Mouse (Mus musculus): Measurements from ENCODE around the gene Ubr4.
A peak's percentile ranks its signal among the peaks of the same experiment; 100 is the strongest.

The Ubr4 gene

DNA sequence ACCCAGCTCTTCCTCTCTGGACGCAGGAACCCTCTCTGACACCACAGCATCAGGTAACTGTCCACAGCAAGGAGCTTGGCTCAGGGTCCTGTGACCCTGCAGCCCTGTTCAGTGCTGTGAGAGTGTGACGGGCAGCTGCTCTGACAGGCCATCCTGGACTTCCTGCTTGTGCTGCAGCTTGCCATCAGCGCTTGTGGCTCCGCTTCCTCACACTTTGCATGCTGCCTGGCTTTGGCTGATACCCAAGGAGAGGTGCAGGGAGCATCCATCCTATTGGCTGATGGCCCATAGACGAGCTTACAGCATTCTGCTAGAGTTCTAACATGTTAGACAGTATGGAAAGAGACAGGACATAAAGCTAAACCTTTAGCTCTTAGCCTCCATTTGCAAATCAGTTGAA, 88.8 kb downstream of the Ubr4 start:
- no peak for DNase-seq

DNA sequence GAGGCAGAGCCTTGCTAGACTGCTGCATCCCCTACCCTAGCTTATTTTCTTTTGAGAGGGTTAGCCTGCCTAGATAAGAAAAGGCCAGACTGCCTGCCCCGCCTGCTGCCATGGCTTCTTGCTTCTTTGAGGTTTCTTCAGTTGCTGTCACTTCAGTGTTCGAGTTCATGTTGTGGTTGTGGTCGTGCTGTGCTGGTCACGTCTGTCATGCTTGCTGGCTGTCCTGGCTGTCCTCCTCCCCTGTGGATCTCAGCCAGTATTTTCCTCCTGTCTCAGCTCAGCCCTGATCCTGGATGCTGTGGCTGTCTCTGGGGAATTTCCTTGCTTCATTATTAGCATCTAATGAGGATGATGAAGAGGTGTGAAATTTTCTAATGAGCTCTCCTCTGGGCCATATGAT, 89.4 kb downstream of the Ubr4 start:
- DNase-seq, result no peak

DNA sequence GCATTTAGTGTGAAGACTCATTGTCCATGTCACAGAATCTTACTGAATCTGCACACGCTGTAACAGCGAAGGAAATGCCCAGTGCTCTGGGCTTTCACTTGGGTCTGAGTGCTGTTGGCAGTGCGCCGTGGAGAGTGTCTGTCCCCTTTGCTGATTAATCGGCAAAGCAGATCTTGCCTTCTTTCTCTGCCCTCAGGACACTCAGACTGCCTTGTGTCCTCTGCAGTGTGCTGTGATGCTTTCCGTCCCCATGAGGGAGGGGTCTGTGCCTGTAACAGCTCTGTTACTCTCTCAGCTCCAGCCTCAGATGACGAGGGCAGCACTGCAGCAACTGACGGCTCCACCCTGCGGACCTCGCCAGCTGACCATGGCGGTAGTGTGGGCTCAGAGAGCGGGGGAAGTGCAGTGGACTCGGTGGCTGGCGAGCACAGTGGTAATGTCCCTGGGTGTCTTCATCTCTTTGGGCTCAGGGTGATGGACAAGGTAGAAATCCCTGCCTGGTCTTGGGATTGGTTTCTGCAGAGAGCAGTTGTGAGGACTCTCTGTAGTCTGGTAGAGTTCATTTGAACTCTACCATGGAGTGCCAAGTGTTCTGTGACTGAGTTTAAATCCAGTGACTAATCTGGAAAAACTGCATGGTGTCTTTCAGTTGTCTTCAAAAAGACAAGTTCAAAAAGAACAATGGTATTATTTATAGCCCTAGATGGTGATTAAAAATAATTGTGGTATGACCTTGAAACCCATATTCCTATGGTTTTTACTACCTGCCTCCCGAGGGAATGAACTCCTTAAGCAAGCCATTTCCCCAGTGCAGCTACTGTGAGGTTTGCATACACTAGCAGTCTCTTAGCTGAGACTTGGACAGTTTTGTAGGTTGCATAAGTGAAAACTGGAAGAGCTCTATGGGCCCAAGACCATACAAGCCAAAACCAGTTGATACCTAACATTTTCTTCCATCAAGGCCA, 90.3 kb downstream of the Ubr4 start:
- DNase-seq, result no peak

DNA sequence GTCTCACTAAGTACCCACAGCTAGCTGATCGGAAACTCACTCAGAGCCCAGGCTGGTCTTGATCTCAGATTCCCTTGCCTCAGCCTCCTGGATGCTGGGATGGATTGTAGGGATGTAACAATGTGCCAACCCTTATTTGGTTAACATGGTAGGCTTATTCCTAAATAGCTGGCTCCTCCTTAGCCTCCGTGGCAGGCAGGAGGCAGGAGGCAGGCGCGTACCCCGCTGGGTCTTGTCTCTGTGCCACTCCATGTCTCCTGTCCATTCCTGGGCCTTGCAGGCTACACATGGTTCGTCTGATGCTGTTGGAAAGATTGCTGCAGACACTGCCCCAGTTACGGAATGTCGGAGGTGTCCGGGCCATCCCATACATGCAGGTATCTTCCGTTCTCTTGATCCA, 91.9 kb downstream of the Ubr4 start:
- DNase-seq, result no peak

DNA sequence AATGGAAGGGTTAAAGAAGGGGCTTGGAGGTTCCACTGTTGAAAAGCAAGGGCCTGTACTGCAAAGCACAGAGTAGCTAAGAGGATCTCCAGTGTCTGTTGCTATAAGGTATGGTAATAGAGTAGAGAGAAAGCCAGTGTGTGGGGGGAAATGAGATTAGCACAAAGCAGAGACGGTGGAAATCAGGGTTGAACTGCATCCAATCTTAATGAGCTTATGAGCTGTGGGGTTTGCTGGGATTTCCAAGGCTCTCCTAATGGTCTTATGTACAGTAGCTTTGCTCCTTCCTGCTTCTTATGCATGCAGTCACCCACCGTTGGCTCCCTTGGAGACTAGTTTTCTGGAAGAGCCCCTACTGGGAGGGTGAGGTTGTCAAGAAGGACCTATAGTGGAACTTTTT, 93.8 kb downstream of the Ubr4 start:
- DNase-seq, result no peak

DNA sequence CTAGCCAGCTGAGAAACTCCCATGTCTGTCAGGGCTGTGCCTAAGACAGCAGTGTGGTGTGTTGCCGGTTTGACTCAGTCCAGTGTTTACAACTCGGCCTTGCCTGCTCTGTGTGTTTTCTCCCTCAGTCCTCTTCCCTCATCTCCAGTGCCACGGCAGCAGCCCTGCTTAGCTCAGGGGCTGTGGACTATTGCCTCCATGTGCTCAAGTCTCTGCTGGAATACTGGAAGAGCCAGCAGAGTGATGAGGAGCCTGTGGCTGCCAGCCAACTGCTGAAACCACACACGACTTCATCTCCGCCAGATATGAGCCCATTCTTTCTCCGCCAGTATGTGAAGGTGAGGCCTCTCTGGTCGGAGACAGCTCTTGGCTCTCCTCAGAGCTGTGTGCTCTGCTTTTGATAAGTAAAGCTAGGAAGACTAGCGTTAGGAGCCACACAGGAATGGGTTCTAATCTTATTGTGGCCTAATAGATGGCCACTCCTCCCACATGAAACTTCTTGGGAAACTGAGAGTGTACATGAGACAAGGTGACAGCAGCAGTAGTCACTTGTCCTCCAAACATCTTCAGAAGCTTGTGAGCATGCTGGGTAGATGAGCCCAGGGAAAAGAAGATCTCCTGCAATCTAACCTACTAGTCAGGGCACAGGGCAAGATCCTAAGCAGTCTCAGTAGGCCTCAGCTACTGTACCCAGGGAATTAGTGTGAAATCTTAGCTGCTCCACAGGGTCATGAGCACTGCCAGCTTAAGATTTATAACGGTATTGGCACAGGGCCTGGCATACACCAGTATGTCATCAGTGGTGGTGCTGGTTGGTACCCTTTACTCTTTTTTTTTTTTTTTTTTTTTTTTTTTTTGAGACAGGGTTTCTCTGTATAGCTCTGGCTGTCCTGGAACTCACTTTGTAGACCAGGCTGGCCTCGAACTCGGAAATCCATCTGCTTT, 94.6 kb downstream of the Ubr4 start:
- no peak for DNase-seq

DNA sequence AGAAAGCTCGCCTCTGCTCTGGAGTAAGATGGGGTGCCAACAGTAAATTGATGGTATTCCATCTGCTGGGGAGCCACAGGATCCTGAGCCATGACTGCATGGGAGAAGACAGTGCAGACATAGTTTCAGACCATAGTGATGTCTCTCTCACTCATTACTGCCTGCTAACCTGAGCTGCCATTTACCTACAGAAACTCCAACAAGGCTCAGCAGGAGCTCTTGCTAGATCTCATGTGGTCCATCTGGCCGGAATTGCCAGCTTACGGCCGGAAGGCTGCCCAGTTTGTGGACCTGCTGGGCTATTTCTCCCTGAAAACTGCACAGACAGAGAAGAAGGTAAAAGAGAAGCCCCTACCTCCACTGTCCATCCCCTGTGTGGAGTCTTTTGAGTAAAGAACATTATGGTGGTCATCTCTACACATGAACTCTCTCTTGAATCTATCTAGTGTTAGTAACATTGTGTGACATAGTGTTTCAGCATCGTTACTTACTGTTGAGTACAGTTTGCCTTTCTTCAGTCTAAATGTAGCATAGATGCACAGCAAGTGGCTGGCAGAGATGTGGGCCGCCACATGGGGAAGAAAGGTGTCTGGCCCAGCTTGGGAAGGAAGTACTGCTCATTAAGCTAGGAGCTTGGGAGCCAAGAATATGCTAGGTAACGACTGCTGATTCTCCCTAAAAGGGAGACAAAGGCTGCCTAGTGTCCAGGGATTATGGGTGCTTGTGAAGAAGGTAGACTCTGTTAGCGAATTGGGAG, 100.7 kb downstream of the Ubr4 start:
- DNase-seq, result no peak

DNA sequence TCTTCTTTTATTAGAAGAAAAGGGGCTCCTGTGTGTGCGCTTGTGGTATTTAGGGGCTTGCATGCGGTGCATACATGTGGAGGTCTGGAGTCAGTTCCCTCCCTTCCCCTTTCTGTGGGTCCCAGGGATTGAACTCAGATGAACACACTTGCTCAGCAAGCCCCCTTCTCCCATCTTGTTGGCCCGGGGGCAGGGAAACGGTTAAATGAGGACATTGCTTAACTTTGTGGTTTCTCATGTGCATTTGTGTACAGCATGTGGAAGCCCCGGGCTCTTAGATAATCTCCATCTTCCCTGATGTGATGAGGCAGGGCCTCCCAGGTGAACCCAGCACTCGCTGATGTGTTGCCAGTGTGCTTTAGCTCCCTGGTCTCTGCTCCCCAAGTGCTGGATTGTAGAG, 101.9 kb downstream of the Ubr4 start:
- no peak for DNase-seq

DNA sequence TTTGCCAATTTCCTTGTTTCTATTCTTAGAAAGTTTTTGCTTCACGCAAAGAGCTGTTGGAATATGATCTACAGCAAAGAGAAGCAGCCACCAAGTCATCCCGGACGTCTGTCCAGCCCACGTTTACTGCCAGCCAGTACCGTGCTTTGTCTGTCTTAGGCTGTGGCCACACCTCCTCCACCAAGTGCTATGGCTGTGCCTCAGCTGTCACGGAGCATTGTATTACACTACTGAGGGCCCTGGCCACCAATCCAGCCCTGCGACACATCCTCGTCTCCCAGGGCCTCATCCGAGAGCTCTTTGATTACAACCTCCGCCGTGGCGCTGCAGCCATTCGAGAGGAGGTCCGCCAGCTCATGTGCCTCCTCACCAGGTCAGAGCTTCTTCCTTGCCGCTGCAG, 107.6 kb downstream of the Ubr4 start:
- DNase-seq, result no peak

DNA sequence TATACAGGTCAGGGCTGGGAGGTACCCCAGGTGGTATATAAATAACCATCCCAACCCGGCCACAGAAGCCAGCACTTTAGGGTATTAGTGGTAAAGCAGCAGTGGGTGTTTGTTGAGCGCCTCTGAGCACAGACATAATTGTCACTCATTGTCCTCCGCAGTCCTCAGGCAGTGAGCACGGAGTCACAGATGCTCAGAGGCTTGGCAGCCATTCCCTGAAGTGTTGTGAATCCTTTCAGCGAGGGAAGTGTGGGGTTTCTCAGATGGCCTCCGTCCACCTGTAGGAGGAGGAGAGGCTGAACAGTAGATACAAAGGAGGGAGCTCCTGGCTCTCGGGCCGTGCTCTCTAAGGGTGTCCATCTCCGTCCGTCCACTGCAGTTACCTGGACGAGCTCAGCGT, 111.8 kb downstream of the Ubr4 start:
- DNase-seq, result no peak

DNA sequence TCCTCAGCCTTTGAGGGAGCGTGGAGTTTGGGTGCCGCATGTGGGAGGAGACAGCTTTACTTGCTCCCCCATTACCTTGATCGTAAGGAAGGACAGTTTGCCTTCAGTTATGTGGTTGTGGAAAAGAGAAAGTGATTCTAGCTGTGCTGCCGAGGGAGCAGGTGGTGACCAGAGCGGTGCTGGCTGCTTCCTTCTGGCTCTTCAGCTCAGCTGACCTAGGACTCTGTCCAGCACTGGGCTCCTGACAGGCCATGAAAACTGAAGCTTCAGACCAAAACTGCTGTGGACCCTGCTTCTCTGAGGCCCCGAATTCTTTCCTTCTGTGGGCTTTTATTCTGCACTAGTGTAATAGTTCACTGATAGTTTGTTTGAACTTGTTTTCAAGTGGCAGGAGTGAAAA, 114.1 kb downstream of the Ubr4 start:
- no peak for DNase-seq

DNA sequence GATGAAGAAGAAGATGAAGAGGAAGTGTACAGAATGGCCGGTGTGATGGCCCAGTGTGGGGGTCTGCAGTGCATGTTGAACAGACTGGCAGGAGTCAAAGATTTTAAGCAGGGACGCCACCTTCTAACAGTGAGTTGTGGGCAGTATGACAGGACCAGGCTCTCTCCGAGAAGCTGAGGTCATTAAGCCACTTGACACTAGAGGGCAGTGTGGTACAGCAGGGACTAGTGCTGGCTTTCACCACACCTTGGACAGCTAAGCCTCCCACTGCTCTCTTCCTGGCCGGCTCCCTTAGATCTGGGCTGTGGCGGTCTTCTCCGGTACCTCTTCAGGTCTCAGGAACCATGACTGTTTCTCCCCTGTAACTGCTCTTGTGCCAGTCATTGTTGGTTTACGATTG, 117.8 kb downstream of the Ubr4 start:
- peak; percentile 82 for DNase-seq

DNA sequence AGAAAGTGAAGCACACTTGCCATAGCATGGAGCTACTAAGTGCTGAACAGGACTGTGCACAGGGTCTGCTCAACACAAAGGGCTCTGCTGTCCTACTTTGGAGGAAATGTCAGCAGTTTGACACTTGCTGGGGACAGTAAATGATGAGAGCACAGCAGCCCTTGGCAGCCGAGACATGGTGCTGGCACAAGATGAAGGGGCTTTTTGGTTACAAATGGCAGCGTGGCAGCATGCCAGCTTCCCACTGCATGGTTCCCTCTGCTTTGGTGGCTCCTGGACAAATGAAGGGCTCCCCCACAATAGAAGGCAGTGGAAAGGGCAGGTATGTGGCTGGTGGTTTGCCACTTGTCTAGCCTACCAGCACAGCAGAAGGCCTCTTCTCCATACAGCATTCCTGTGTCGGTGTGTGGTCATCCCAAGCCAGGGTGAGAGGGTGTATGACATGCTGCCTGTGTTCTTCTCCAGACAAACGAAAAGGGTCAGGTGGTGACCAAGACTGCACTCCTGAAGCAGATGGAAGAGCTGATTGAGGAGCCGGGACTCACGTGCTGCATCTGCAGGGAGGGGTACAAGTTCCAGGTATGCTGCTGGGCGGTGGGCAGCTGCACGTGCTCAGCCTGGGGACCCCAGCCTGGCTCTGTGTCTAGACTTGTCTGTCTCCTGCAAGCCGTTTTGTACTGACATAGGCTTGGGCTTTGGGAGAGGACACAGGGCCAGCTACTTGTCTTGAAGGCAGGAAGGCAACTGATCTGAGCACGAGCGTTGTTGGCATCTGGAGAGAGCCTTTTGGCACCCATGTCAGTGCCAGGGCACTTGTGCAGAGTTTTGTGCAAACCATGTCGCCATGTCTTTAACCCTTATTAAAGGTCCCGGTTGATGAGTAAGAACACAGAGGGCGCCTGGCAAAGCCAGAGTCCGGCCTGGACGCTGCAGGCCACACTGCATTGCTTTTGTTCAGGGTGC, 124.5 kb downstream of the Ubr4 start:
- DNase-seq, result no peak

DNA sequence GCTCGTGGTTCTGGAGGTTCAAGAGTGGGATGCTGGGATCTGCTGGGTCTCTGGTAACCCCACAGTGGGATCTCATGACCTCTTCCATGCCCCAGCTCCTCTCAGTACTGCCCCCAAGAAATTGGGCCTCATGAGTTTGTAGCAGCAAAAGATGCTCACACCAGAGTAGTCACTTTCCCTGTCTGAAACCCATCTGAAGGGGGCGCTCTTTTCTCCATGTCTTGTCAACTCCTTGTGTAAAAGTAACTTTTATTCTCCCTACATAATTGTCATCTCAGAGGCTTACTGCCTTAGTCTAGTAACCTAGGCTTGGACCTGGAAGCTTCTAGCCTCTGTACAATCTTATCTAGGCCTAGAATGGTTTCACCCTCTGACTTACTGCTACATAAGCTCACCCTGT, 125.6 kb downstream of the Ubr4 start:
- no peak for DNase-seq

DNA sequence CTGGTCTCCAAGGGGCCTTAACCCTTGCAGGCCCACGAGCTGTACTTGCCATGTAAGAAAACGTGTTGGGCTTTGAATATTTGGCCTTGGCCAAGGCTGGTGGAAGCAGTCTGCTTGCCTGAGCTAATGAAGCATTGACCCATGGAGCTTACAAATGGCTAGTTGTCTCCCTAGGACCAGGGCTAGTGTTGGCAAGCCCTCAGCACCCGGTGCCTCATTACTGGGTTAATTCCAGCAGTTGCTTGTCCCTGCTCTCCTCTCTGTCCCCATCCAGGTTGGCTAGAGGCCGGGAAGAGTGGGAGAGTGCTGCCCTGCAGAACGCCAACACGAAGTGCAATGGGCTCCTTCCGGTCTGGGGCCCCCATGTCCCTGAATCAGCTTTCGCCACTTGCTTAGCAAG, 126.8 kb downstream of the Ubr4 start:
- no peak for DNase-seq

DNA sequence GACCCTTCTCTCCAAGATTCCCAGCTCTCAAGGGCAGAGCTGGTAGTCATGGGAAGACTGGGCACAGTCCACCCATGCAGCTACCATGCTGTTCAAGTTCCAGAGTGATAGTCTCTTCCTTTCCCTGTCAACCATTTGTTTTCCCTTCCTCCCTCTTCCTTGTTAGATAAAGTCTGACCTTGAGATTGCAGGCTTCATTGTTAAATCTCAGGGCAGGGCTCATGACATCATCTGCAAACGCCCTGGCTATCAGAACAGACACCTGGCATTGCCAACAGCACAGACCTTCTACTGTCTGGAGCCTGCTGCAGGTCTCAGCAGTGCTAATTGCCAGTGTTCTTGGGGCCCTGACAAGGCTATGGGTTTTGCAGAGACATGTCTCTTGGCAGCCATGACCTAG, 129.0 kb downstream of the Ubr4 start:
- DNase-seq, result no peak

DNA sequence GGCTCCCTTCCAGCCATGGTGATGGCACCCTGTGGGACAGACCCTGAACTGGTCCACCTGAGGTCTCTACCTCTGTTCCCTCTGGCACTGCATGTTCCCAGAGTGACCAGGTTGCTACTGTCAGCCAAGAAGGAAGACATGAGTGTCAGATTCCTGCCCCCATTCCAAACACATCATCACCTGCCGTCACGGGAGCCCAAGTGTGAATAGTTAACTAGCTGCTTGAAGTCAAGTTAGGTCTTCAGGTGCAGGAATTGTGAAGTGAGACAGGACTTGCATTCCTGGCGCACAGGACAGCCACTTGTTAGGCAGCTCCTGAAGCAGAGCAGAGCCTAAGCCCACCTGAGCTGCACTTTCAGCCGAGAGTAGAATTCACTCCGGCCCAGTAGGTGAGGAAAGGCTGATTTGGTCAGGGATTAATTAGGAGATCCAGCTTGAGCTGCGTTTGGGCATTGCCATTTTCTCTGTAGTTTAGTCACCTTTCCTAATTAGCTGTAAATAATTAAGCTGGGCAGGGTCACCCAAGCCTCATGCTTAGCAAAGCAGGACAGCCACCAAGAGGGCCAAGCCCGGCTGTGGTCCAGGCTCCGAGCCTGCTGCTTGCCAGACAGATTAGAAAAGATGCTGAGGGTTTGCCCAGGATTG, 131.2 kb downstream of the Ubr4 start:
- peak; percentile 71 for DNase-seq

DNA sequence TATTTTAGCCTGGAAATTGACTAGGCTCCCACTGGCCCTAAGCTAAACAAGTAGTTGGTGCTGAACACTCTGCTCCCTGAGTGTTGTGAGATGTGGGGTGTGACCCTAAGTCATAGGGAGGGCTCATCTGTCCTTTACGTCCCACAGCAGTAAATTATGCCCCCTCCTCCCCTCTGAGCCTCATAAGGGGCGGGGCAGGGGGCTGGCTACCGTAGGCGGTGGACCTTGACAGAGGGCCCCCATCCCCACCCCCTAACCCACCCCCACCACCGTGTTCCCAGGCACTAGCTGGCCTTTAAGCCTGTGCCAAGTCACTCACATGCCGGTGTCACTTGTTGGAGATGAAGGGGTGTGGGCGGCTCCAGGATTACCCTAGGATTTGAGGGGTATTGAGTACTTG, 132.1 kb downstream of the Ubr4 start:
- DNase-seq, result no peak

DNA sequence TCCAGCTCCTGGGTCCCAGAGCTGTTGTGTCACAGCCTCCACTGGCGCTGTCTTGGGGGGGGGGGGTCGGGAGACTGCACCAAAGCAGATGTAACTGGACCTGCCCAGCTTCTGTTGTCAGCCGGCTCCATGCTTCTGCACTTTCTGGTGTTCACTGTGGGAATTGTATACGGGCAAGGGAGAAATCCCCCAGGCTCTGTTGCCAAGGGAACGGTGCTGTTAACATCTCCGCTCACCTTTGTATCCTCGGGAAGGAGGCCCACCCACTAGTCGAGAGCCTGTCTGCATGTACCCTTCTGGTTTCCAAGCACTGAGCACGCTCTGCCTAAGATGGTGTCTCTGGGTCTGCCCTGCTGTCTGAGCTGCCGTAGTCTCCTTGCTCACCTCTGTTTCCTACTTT, 134.7 kb downstream of the Ubr4 start:
- no peak for DNase-seq

DNA sequence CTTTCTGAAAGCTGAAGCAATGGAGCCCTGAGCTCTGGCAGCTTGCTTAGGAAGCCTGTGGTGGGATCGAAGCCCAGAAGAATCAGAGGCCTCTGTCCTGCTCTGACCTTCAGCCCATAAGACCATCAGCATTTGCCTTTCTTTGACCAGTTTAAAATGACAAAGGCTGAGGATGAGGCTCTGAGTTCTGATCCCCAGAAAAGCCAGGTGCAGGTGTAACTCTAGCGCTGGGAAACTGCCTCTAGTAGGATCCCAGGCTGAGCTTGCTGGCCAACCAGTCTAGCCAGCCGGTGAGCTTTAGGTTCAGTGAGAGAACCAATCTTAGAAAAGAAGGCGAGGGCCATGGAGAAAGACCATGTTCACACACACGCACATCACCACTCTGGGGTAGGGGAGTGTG, 135.9 kb downstream of the Ubr4 start:
- no peak for DNase-seq

DNA sequence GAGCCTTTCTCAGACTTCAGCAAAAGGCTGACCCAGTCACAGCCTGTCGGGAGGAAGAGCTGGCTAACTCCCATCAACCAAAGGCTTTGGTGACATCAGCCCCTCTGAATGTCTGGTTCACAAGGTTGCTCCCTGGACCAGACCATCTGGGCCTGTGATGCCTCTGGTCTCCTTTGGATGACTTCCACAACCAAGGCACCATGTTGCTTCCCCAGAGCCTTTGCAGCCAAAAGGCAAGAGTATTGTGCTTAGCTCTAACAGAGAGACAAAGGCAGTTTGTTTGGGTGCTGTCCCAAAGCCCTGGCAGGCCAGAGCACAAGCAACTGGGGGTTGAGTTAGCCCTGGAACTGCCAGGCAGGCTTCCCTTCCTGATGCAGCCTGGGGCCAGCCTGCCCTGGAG, 137.5 kb downstream of the Ubr4 start:
- DNase-seq, result no peak

Measured in kidney, adult 18-20 months (tissue).